Mouse (Mus musculus) right cerebral cortex, postnatal 4 days (tissue): ENCODE measurements around the gene Mybbp1a.
A peak's percentile ranks its signal among the peaks of the same experiment; 100 is the strongest.
"Not testable (repeated sequence)": the region's sequence is repeated elsewhere in the genome, so short reads cannot be mapped to it uniquely, and the experiment has no call there.

Experiments
- DNase-seq: peaks from one replicate; pipeline ENCODE4 v3.0.0-alpha.2; 2022

The Mybbp1a gene

DNA sequence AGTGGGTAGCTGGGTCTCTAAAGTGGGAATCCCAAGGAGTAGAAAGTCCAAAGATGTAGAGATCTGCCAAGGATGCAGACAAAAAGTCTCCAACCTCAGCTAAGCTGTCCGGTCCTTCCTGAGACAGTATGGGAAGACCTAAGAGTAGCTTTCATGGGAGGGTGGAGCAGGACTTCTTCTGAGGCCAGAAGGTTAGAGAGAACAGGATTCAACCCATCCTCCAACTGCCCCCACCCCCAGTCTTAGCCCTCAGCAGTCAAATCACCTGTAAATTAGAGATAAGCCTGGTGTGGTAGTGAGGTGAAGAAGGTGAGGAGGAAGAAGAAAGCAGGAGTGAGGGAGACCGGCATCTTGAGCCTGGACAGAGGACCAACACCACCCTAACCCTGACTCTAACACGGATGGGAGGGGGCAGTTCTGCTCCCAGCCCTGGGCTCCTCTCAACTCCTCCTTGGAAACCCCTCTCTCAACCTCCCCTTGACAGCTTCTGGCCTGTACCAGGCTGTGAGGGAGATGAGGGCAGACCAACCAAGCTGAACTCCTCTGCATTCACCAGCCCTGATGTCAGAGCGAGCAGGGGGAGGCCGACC lies 27.5 kb upstream of the Mybbp1a start:
- no peak for DNase-seq

DNA sequence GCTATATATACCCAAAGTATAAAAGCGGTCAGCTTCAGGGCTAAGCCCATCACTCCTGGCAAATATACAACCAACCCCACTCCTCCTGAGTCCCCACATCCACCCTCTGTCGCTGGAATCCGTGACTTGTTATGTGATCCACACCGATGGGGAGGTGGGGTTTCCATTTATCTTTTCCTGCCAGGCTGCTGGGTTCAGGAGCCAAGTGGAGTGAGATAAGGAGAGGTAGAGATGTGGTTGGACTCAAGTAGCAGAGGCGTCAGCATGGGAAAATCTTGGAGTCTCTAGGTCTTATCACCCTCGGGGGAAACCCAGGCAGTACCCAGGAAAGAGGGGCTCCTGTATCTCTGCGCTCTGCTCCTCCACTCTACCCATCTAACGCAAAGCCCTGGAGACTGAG lies 26.0 kb upstream of the Mybbp1a start:
- DNase-seq: no peak

GRCm38 (mm10) chr11:72416666-72417065 lies 24.5 kb upstream of the Mybbp1a start:
- no peak for DNase-seq

- DNase-seq: no peak
Measured at GRCm38 (mm10) chr11:72417376-72417775, 23.8 kb upstream of the Mybbp1a start.

DNA sequence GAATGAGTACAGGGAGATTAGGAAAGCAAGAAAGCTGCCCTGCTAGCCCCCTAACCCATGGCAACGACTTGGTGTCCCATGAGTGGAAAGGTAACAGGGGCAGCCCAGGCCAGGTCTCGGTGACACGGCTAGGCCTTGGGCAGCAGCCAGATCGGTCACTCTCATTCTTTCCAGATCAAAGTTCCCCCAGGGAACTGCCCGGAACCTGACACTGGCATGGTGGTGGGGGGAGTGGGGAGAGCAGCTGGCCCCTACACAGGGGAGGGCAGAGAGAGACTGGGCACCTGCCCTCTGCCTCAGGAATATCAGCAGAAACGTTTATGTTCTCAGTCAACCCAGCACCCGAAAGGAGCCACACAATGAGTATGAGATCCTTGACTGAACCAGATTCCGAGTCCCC lies 22.9 kb upstream of the Mybbp1a start:
- no peak for DNase-seq

DNA sequence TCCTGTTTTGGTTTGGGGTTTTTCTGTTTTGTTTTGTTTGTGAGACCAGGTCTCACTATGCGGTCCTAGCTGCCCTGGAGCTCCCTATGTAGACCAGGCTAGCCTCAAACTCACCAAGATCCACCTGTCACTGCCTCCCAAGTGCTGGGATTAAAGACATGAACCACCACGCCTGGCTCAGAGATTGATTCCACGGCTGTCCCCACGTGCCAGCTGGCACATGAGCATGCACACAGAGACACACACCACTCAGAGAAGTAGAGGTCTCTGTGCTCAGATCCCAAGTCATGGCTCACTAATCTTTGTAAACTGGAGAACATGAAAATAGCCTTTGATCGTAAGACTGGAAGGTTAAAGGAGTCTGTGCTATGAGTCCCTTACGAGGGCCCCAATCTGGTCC lies 22.1 kb upstream of the Mybbp1a start:
- no peak for DNase-seq

GRCm38 (mm10) chr11:72420460-72421122 lies 20.6 kb upstream of the Mybbp1a start:
- no peak for DNase-seq

GRCm38 (mm10) chr11:72421518-72422278 lies 19.5 kb upstream of the Mybbp1a start:
- DNase-seq: no peak

DNA sequence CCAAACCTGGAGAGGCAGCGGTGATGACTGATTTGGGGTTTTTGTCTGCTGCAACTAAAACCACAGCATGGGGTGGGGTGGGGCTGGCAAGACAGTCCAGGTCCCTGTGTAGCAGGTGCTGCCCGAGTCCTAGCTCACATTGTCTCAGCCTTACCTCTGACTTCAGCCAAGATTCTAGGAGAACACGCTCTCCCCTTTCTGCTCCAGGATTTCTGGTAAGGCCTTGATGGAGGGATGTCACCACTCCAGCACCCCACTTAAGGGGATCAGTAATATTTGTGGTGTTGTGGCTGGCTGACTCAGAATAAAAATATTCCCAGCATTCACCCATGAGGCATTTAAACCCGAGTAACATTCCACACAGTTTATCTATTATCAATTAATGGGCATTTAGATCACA lies 17.5 kb upstream of the Mybbp1a start:
- DNase-seq: no peak

- DNase-seq: no peak
Measured at GRCm38 (mm10) chr11:72425201-72425600, 16.0 kb upstream of the Mybbp1a start.

GRCm38 (mm10) chr11:72426884-72427283 lies 14.3 kb upstream of the Mybbp1a start:
- DNase-seq: no peak

DNA sequence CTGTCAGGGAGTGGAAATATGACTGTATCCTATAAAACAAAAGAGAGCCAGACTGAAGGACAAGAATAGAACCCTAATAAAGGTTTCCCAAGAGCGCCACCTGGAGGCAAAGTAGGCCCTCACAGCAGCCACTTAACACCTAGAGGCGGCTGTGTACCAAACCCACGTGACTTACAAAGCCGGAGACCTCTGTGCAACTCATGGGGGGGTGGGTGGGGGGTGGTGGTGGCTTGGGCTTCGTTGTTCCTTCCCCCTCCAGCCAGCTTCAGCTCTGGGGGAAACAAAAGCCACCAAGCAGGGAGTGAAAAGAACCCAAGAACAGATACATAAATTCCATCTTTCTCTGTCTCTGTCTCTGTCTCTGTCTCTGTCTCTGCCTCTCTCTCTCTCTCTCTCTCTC lies 12.5 kb upstream of the Mybbp1a start:
- peak; percentile 83 for DNase-seq

DNA sequence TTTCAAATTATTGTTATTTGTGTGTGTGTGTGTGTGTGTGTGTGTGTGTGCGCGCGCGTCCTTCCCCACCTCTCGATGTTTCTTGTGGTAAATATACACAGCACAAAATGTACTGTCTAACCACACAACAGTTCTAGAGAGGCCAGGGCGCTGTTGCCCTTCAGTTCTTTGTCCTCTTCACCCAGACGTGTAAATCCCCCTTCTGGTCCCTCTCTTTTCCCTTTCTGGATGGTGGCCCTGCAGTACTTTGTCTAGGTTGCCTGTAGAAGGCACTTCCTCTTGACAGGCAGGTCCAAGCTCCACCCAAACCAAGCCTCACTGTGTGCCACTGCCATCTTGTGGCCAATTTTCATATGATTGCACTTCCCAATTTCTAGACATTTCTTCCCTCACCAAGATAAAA lies 11.9 kb upstream of the Mybbp1a start:
- peak; percentile 71 for DNase-seq

GRCm38 (mm10) chr11:72430311-72431068 lies 10.7 kb upstream of the Mybbp1a start:
- not testable (repeated sequence) for DNase-seq

- DNase-seq: no peak
Measured at GRCm38 (mm10) chr11:72434963-72435693, 6.0 kb upstream of the Mybbp1a start, which contains the start of gene Ggt6. TSS of gene Ggt6 (plus strand) at chr11:72435526.

- DNase-seq: no peak
Measured at GRCm38 (mm10) chr11:72435694-72436045, 5.5 kb upstream of the Mybbp1a start.

GRCm38 (mm10) chr11:72436271-72436670 lies 4.9 kb upstream of the Mybbp1a start:
- DNase-seq: peak; percentile 63

GRCm38 (mm10) chr11:72436756-72437650 lies 4.2 kb upstream of the Mybbp1a start:
- DNase-seq: no peak

- no peak for DNase-seq
Measured at GRCm38 (mm10) chr11:72438411-72438810, 2.7 kb upstream of the Mybbp1a start.

- DNase-seq: not testable (repeated sequence)
Measured at GRCm38 (mm10) chr11:72440597-72440964, 574 bp upstream of the Mybbp1a start.

GRCm38 (mm10) chr11:72446311-72447105 lies 5.4 kb downstream of the Mybbp1a start:
- peak; percentile 57 for DNase-seq
